Mouse (Mus musculus) right cerebral cortex, postnatal 4 days (tissue): ENCODE data around the gene Nptx2.

Source experiments
- DNase-seq: peaks from one replicate; pipeline ENCODE4 v3.0.0-alpha.2; 2022

Nptx2 gene

DNA sequence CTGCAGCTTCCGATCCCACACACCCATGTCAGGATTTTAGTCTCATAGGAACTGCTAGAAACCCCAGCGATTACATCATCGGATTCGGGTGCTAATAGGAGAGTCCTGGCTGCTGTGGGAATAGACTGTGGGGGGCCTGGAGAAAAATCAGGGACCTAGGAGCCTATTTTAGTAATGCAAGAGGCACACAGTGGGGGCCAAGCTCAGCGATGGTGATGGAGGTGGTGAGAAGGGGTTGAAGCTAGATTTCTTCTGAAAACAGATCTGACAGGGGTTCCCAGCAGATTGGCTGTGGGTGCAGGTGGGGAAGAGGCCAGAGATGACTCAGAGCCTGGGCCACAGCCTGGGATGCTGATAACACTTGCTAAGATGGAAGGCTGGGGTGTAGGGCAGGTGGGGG lies 39.4 kb downstream of the Nptx2 start:
- no peak for DNase-seq

DNA sequence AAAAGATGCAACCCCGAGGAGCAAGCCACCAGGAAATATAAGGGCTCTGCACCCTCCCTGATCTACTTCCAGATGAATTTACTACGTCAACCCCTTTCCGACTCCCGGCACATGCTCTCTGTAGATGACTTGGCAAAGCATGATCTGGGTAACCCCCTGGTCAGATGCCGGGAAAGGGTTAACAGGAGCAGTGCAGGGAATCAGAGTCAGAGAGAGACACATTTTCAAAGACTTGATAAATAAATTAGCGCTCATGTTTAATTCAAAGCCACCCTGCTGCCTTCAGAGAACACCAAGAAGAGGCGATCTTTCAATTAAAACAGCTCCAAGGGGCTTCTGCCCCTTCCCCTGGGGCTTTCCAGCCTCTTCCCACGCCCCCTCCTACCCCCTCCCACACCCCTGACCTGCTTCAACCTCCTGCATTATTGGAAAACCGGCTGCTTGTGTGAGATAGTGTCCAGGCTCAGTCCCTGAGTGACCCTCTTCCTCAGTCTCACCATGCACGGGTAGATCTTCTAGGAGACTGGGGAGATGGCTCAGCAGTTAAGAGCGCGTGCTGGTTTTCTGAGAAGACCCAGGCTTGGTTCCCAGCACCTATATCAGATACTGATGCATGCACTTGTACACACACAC lies 45.7 kb downstream of the Nptx2 start:
- no peak for DNase-seq

GRCm38 (mm10) chr5:144594796-144595195 lies 49.1 kb downstream of the Nptx2 start:
- no peak for DNase-seq
